Mouse (Mus musculus) brain, embryonic 18.5 days (tissue): Measurements from ENCODE around the gene Rho.

Experiments
- DNase-seq: peaks from one replicate; pipeline ENCODE4 v3.0.0-alpha.2; 2012; ENCODE audit warnings: low read depth, low spot score

The Rho gene

DNA sequence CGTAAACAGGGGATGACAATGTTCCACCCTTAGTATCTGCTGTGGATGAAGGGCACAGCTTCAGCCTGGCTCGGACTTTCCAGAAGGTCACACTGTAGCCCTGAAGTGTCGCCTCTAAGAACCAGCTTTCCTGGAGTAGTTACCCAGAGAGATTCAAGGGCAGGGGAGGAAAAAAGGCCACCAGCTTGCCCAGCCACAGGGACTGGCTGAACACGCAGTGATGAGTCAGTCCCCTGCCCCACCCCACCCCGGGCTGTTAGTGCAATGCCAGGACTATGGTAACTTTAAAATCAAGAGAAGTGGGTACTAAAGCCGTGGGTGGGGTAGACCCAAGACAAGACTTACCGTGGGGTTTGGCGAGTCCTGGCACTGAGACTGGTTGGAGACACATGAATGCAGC lies 44.1 kb downstream of the Rho start:
- DNase-seq = no peak

GRCm38 (mm10) chr6:115977810-115978209 lies 46.3 kb downstream of the Rho start:
- DNase-seq = no peak

GRCm38 (mm10) chr6:115978596-115978995 lies 47.0 kb downstream of the Rho start:
- no peak for DNase-seq

DNA sequence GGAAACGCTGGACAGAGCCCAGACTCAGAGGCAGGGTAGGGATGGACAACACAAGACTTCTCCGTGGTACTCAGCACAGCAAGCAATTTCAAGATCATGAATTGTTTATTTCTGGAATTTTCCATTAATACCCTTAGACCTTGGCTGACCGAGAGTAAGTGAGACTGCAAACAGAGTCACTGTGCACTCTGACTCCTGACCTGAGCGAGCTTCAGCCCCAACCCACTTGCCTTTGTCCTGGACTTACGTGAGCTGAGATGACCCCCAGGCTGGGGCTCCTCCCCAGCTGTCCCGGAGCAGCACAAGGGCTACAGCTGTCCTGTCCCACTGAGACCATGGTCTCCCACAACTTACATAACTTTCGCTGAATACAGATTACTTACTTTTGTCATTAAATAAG lies 51.3 kb downstream of the Rho start:
- DNase-seq = no peak

DNA sequence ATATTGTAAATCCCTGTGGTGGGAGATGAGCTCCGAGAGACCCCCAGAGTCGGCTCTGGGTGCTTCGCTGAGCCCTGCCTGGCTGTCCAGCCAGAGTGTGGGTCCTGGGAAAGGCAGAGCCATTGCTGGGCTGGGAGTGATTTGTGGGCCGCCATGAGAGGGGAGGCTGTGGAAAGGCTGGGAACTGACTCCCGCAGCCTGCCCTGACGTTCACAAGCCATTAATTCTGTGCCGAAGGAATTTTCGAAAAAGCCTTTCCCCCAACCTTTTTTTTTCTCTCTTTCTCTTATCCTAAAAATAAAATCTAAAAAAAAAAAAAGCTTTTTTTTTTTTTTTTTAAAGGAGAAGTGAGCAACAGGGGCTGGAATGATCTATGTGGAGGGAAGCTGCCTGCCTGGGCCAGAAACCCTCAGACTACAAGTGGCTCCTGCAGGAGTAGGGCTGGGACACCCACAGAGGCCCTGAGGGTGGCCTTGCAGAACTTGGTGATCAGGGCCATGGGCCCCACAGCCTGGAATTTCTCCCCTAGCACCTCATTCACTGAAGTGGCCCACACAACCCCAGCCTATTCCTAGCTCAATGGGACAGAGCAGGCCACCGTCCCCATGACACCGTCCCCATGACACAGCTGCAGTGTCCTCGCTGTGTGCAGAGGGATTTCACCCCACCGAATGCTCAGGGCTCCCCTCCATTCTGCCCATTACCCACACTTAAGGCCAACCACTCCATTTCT lies 51.9 kb downstream of the Rho start:
- no peak for DNase-seq

DNA sequence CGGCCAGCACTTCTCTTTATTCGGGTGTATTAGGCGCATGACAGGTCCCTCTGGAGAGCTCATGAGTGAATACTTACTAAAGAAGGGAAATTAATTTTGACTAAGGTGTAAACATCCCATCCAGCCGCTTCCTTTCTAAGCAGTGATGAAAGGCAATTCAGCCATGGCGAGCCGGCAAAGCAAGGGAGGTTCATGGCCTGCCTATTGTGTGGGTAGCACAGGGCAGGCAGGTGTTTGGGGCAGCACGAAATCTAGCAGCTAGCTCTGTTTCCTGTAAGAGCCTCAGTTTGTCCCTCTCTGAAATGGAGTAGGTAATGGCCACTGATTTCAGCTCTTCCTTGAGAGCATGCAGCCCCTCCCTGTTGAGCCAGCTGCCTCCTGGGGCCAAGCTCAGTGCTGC lies 53.0 kb downstream of the Rho start:
- DNase-seq = no peak

DNA sequence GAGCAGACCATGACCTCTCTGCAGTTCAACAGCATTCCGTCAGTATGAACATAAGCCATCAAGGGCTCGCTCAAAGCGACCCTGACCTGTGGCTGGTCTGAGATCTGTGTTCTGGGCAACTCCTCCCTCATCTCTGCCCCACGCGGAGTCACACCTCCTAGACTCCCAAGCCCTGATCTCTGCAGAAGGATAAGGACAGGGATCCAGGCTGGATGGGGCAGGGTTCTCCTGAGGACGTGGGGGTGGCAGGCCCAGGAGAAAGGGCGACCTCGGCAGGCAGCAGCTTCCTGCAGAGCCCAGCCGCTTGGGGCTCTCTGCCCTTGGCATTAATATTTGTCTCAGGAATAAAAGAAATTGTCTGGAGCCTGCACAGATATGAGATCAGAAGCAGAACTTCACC lies 54.1 kb downstream of the Rho start:
- no peak for DNase-seq

DNA sequence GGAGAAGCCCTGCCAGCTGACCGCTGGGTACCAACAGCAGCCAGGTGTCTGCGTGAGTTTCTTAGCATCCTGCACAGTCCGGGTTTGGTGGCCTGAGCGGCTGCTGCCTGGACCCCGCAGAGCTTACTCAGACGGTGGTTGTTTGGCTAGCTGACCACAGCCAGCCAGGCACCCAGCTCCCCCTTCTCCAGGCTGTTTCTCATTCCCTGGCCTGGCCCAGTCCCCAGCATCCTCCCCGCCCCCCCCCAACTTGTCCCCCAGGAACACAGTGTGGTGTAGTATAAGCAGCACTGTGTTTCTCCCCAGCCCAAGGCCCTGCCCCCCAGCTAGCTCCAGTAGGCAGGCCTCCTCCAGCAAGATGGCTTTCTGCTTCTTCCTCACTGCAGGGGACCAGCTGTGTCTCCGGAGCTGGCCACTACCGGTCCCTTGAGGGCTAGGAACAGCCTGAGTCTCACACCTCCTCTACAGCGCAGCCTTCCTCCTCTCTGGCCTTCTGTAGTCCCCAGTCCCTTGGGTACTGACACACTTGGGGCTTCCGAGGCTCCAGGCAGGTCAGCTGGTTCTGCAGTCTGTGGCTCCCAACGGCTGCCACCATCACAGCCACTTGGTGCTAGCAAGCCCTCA lies 55.0 kb downstream of the Rho start:
- no peak for DNase-seq

GRCm38 (mm10) chr6:115987096-115987747 lies 55.7 kb downstream of the Rho start:
- DNase-seq = no peak

- DNase-seq = no peak
These were observed 57.5 kb downstream of the Rho start for GRCm38 (mm10) chr6:115989032-115989431.

DNA sequence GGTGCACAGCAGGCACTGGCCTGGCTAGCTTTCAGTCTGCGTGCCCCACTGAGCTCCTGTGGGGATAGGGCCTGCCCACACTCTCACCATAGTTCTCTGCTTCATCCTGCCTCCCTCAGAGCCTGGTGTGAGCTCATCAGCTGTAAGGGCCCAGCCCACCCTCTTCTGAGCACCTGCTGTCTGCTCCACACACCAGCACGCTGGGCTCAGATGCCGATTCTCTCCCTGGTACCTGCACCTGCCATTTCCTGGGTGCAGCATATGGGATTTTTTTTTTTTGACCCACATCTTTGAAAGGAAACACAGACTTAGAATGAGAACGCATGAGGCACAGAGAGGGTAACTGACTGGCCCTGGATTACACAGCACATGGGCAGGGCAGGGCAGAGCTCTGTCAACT lies 58.1 kb downstream of the Rho start:
- DNase-seq = no peak
